ENCODE assay signal across 10 mouse cellular contexts in genomic region chr11:114843818-114844463, GRCm38 (mm10). TPM values are rescaled to one million over a fixed set of nuclear protein-coding genes. Genes with fewer than 3 reads are reported as not detected.
A peak's percentile ranks its signal among the peaks of the same experiment; 100 is the strongest.
DNase-seq lines count a peak whose midpoint lies in the region; ATAC-seq and TF ChIP-seq lines count a peak whose summit lies in the region.
"Had no signal": no experiment of that assay in that cellular context is flagged by ENCODE, and none has a peak within 500 bp of the region (broad histone marks: within the 10 kb centered on the region; RNA-seq: fewer than 3 reads in every experiment).

No protein-coding gene starts in this region.

- peaks cover 18% of the 10 kb centered on the region for H3K4me1 ChIP-seq in heart, embryonic 15.5 days (replicated peaks)
- no peaks in the 10 kb centered on the region for H3K4me1 ChIP-seq in liver, postnatal 0 days (ENCODE audit: insufficient read depth)

- H3K27ac ChIP-seq in heart, embryonic 15.5 days = peak overlapping the region; percentile 80
- no peak overlapping the region for H3K27ac ChIP-seq in liver, postnatal 0 days (ENCODE audit: low read depth)

- H3K27me3 ChIP-seq in heart, embryonic 15.5 days = 0 out of 2 replicates have a peak, but pooled peaks cover 2% of the 10 kb centered on the region
- no peaks in the 10 kb centered on the region for H3K27me3 ChIP-seq in liver, postnatal 0 days (ENCODE audit: insufficient read depth, low read length)

- H3K9me3 ChIP-seq in heart, embryonic 15.5 days (replicated peaks) = no peaks in the 10 kb centered on the region
- H3K9me3 ChIP-seq in liver, postnatal 0 days (ENCODE audit: low read length) = no peaks in the 10 kb centered on the region

- H3K36me3 ChIP-seq in heart, embryonic 15.5 days = no peaks in the 10 kb centered on the region
- H3K36me3 ChIP-seq in liver, postnatal 0 days (replicated peaks; ENCODE audit: insufficient read depth, low read length) = no peaks in the 10 kb centered on the region

- ATAC-seq in heart, embryonic 15.5 days (replicated peaks; ENCODE audit: insufficient number of reproducible peaks, insufficient read depth, low FRiP score, low read depth) = peak; percentile 86
- ATAC-seq in liver, postnatal 0 days = peak; percentile 71
- no peak for ATAC-seq in activated CD4-positive, CD25-positive, alpha-beta regulatory T cell, adult 4 months
- no peak for ATAC-seq in cerebellum, adult (ENCODE audit: insufficient number of reproducible peaks, low FRiP score, low TSS enrichment)

- intact Hi-C loops in heart, postnatal 25 days (cut with DNase I) = no loop called here

- peak; percentile 38 to 64 for DNase-seq in heart, adult 18-20 months
- no peak for DNase-seq in heart, postnatal 25 days (ENCODE audit: low spot score)
- DNase-seq in embryo, embryonic 10 days (ENCODE audit: low spot score) = peak; percentile 56
- peak; percentile 42 for DNase-seq in liver, postnatal 0 days
- DNase-seq in spleen, adult 12 weeks (ENCODE audit: low spot score) = no peak

- no peak for TF ChIP-seq CTCF in liver, postnatal 0 days (IDR thresholded peaks at IDR 0.05; ENCODE audit: low read depth)

- TF ChIP-seq EP300 in liver, postnatal 0 days (IDR thresholded peaks at IDR 0.05; ENCODE audit: low read depth) = no peak

- 6% methylated on average over 8 of the region's 8 CpGs for WGBS in heart, embryonic 15.5 days
- whole genome bisulfite sequencing in liver, postnatal 0 days (ENCODE audit: insufficient replicate concordance) = 16% methylated on average over 8 of the region's 8 CpGs

- H3K4me2 ChIP-seq in heart, embryonic 15.5 days = 0 out of 2 replicates have a peak overlapping the region, but pooled peaks have one; percentile 33
- no peak overlapping the region for H3K4me2 ChIP-seq in liver, postnatal 0 days (ENCODE audit: low read depth, low read length)

- no peak overlapping the region for H3K9ac ChIP-seq in heart, embryonic 15.5 days
- H3K9ac ChIP-seq in liver, postnatal 0 days (replicated peaks) = no peak overlapping the region

- H3K4me3 ChIP-seq in heart, embryonic 15.5 days = no peak overlapping the region
- no peak overlapping the region for H3K4me3 ChIP-seq in liver, postnatal 0 days (ENCODE audit: low read depth, low read length)

RNA-seq across cellular contexts. Expression of gene Gprc5c, which starts 7.0 kb away (rescaled TPM):
- total RNA-seq in heart, adult 18-20 months (2021) = 1 to 10 TPM; 5.1 to 7.5 TPM
- 1 to 10 TPM; 6.4 to 9.7 TPM for total RNA-seq in heart, postnatal 25 days (2021)
- polyA plus RNA-seq in heart, embryonic 15.5 days (2015; fragmentation: Nextera tagmentation; extraction: Ambion mirVana) = 12.4 and 19.8 TPM in 2 replicates
- polyA plus RNA-seq in liver, postnatal 0 days (2015; fragmentation: Nextera tagmentation; extraction: Ambion mirVana) = 23.2 and 24.9 TPM in 2 replicates
- under 1 TPM in 1 of 2 experiments, not detected in 1; 0.15 TPM for polyA plus RNA-seq in activated CD4-positive, CD25-positive, alpha-beta regulatory T cell, adult 4 months (2017; shearing (Covaris generic))

RNA-seq across cellular contexts. Expression of gene Gpr142, which starts 45.2 kb away (rescaled TPM):
- total RNA-seq in heart, adult 18-20 months (2021) = not detected
- total RNA-seq in heart, postnatal 25 days (2021) = not detected
- polyA plus RNA-seq in heart, embryonic 15.5 days (2015; fragmentation: Nextera tagmentation; extraction: Ambion mirVana) = not detected in 2 replicates
- polyA plus RNA-seq in liver, postnatal 0 days (2015; fragmentation: Nextera tagmentation; extraction: Ambion mirVana) = not detected in 2 replicates
- not detected for polyA plus RNA-seq in activated CD4-positive, CD25-positive, alpha-beta regulatory T cell, adult 4 months (2017; shearing (Covaris generic))
- polyA plus RNA-seq: cortical plate, adult 2 months; neural tube, embryonic 14.5 days had no signal

RNA-seq across cellular contexts. Expression of gene Cd300a, which starts 45.9 kb away (rescaled TPM):
- total RNA-seq in heart, adult 18-20 months (2021) = under 1 TPM; 0.62 to 0.98 TPM
- under 1 TPM; 0.81 to 0.99 TPM for total RNA-seq in heart, postnatal 25 days (2021)
- 0.82 and 2.2 TPM in 2 replicates for polyA plus RNA-seq in heart, embryonic 15.5 days (2015; fragmentation: Nextera tagmentation; extraction: Ambion mirVana)
- polyA plus RNA-seq in liver, postnatal 0 days (2015; fragmentation: Nextera tagmentation; extraction: Ambion mirVana) = 7.7 and 9.7 TPM in 2 replicates
- under 1 TPM in 1 of 2 experiments, not detected in 1; 0.12 TPM for polyA plus RNA-seq in activated CD4-positive, CD25-positive, alpha-beta regulatory T cell, adult 4 months (2017; shearing (Covaris generic))

RNA-seq across cellular contexts. Expression of gene Btbd17, which starts 48.2 kb away (rescaled TPM):
- not detected for total RNA-seq in heart, adult 18-20 months (2021)
- not detected for total RNA-seq in heart, postnatal 25 days (2021)
- 0.08 and 0.46 TPM in 2 replicates for polyA plus RNA-seq in heart, embryonic 15.5 days (2015; fragmentation: Nextera tagmentation; extraction: Ambion mirVana)
- not detected in 2 replicates for polyA plus RNA-seq in liver, postnatal 0 days (2015; fragmentation: Nextera tagmentation; extraction: Ambion mirVana)
- not detected for polyA plus RNA-seq in activated CD4-positive, CD25-positive, alpha-beta regulatory T cell, adult 4 months (2017; shearing (Covaris generic))

Comparison
In these comparisons a context has a peak if more than half of its experiments do, and no peak if none do; other contexts are left out.
1. DNase-seq: peak in heart, adult 18-20 months (2 of 2), embryo, embryonic 10 days (single experiment) and liver, postnatal 0 days (single experiment); none in heart, postnatal 25 days (single experiment) and spleen, adult 12 weeks (single experiment).
2. ATAC-seq: peak in heart, embryonic 15.5 days (single experiment) and liver, postnatal 0 days (single experiment); none in activated CD4-positive, CD25-positive, alpha-beta regulatory T cell, adult 4 months (single experiment) and cerebellum, adult (single experiment).
3. RNA of gene Gprc5c, which starts 7.0 kb away (polyA plus RNA-seq): 23.2 to 24.9 TPM in liver, postnatal 0 days and 12.4 to 19.8 TPM in heart, embryonic 15.5 days; 0.15 TPM in activated CD4-positive, CD25-positive, alpha-beta regulatory T cell, adult 4 months; every median in the first group is over 10 times any median in the second.